ENCODE assay signal across 8 mouse cellular contexts in the genomic region with DNA sequence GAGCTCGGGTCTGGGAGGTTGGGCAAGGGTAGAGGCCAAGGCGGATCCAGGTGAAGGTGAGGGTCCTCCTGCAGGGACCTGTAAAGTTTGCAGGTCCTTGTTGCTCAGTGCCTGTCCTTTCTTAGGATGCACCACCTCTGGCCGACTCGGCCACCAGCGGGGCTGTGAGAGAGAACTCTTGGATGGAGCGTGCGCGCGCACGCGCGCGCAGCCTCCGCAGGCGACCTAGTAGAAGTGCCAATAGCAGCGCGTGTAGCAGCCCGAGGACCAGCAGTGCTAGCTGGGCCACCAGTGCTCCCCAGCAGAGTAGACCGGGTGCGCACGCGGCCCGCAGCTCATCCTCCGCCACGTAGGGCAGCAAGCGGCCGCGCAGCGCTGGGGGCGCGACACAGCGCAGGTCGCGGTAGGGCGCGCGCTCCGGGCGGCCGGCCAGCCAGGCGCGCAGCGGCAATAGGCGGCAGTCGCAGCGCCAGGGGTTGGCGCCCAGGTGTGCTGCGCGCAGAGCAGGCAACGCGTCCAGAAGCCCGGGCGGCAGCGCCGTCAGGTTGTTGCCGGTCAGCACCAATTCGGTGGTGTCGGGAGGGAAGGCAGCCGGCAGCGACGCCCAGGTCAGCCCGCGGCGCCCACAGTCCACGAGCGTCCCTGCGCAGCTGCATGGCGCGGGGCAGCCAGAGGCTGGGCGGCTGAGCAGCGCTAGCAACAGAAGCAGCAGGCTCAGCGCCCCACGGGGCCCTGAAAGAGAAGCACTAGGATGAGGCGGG. TPM values are rescaled to one million over a fixed set of nuclear protein-coding genes. Genes with fewer than 3 reads are reported as not detected.
DNase-seq lines count a peak whose midpoint lies in the region; ATAC-seq and TF ChIP-seq lines count a peak whose summit lies in the region.

No protein-coding gene starts in this region.

- H3K27me3 ChIP-seq in heart, embryonic 15.5 days = peaks cover 98% of the 10 kb centered on the region
- peaks cover 84% of the 10 kb centered on the region for H3K27me3 ChIP-seq in neural tube, embryonic 15.5 days (replicated peaks)

- no peaks in the 10 kb centered on the region for H3K36me3 ChIP-seq in heart, embryonic 15.5 days
- peaks cover 39% of the 10 kb centered on the region for H3K36me3 ChIP-seq in neural tube, embryonic 15.5 days

- no peak overlapping the region for H3K27ac ChIP-seq in heart, embryonic 15.5 days
- H3K27ac ChIP-seq in neural tube, embryonic 15.5 days (replicated peaks) = no peak overlapping the region

- peak overlapping the region; percentile 53 for H3K9ac ChIP-seq in heart, embryonic 15.5 days
- peak overlapping the region; percentile 33; the same call in 1 of the 2 replicates for H3K9ac ChIP-seq in neural tube, embryonic 15.5 days (replicated peaks)

- no peak for TF ChIP-seq POLR2A in lung, adult 2 months (IDR thresholded peaks at IDR 0.05; ENCODE audit: borderline replicate concordance, extremely low read depth, low read depth, low read length)

- H3K4me3 ChIP-seq in lung, adult 2 months (replicated peaks; ENCODE audit: extremely low read depth, low read depth, low read length) = peak overlapping the region; percentile 18
- peak overlapping the region; percentile 58 for H3K4me3 ChIP-seq in heart, embryonic 15.5 days
- H3K4me3 ChIP-seq in neural tube, embryonic 15.5 days (replicated peaks) = peak overlapping the region; percentile 39

- DNase-seq in lung, adult 2 months = no peak
- no peak for DNase-seq in lung, postnatal 36 days
- DNase-seq in cerebellum, adult 9-10 months = peak; percentile 66
- DNase-seq in left cerebral cortex, postnatal 25 days (ENCODE audit: low spot score in 2 of 2) = peak; percentile 63 to 67
- no peak for DNase-seq in urinary bladder, postnatal 14 days (ENCODE audit: low spot score)

- WGBS in lung, adult 2 months = 5% methylated on average over 74 of the region's 74 CpGs
- WGBS in heart, embryonic 15.5 days = 2% methylated on average over 74 of the region's 74 CpGs
- 4% methylated on average over 74 of the region's 74 CpGs for WGBS in neural tube, embryonic 15.5 days

- ATAC-seq in heart, embryonic 15.5 days (replicated peaks; ENCODE audit: insufficient number of reproducible peaks, insufficient read depth, low FRiP score, low read depth) = peak; percentile 5; the same call in 1 of the 2 replicates
- ATAC-seq in neural tube, embryonic 15.5 days (ENCODE audit: low FRiP score) = peak; percentile 48; the same call in 1 of the 2 replicates
- no peak for ATAC-seq in CD4-positive, CD25-positive, alpha-beta regulatory T cell, adult 4 months

- H3K4me1 ChIP-seq in lung, adult 2 months (ENCODE audit: control insufficient read depth, insufficient read depth, low read length) = peaks cover 8% of the 10 kb centered on the region
- H3K4me1 ChIP-seq in heart, embryonic 15.5 days (replicated peaks) = peaks cover 32% of the 10 kb centered on the region
- H3K4me1 ChIP-seq in neural tube, embryonic 15.5 days = peaks cover 32% of the 10 kb centered on the region

- H3K9me3 ChIP-seq in heart, embryonic 15.5 days (replicated peaks) = no peaks in the 10 kb centered on the region
- H3K9me3 ChIP-seq in neural tube, embryonic 15.5 days (replicated peaks) = no peaks in the 10 kb centered on the region

- peak overlapping the region; percentile 98 for H3K4me2 ChIP-seq in heart, embryonic 15.5 days
- peak overlapping the region; percentile 78 for H3K4me2 ChIP-seq in neural tube, embryonic 15.5 days

- no peak for TF ChIP-seq CTCF in lung, adult 2 months (IDR thresholded peaks at IDR 0.05; ENCODE audit: insufficient read depth, low read length)

- intact Hi-C loops in left cerebral cortex, postnatal 25 days (cut with DNase I) = loop anchor here (10.0 kb wide), 1 partner anchor 386 kb away; a partner anchor contains a TSS

RNA-seq across cellular contexts. Expression of a gene that starts 1.4 kb away (rescaled TPM):
- 9.7 and 15.5 TPM in 2 replicates for polyA plus RNA-seq in lung, adult 2 months (2012; rRNA removed)
- polyA plus RNA-seq in heart, embryonic 15.5 days (2015; fragmentation: Nextera tagmentation; extraction: Ambion mirVana) = 3.7 and 3.8 TPM in 2 replicates
- 1 to 10 TPM; 1.4 to 2.6 TPM for total RNA-seq in left cerebral cortex, postnatal 25 days (2021)
- 10.1 and 11.5 TPM in 2 replicates for polyA plus RNA-seq in neural tube, embryonic 15.5 days (2015; fragmentation: Nextera tagmentation; extraction: Ambion mirVana)
- not detected for polyA plus RNA-seq in CD4-positive, CD25-positive, alpha-beta regulatory T cell, adult 4 months (2017; shearing (Covaris generic))

RNA-seq across cellular contexts. Expression of a gene that starts 5.4 kb away (rescaled TPM):
- polyA plus RNA-seq in lung, adult 2 months (2012; rRNA removed) = 3.6 and 9.4 TPM in 2 replicates
- 0.94 and 1.4 TPM in 2 replicates for polyA plus RNA-seq in heart, embryonic 15.5 days (2015; fragmentation: Nextera tagmentation; extraction: Ambion mirVana)
- 100 to 1,000 TPM; 258 to 268 TPM for total RNA-seq in left cerebral cortex, postnatal 25 days (2021)
- 14.0 and 21.3 TPM in 2 replicates for polyA plus RNA-seq in neural tube, embryonic 15.5 days (2015; fragmentation: Nextera tagmentation; extraction: Ambion mirVana)
- polyA plus RNA-seq in CD4-positive, CD25-positive, alpha-beta regulatory T cell, adult 4 months (2017; shearing (Covaris generic)) = not detected

RNA-seq across cellular contexts. Expression of a gene that starts 9.0 kb away (rescaled TPM):
- 9.0 and 22.0 TPM in 2 replicates for polyA plus RNA-seq in lung, adult 2 months (2012; rRNA removed)
- polyA plus RNA-seq in heart, embryonic 15.5 days (2015; fragmentation: Nextera tagmentation; extraction: Ambion mirVana) = 8.1 and 14.8 TPM in 2 replicates
- 100 to 1,000 TPM; 961 to 977 TPM for total RNA-seq in left cerebral cortex, postnatal 25 days (2021)
- polyA plus RNA-seq in neural tube, embryonic 15.5 days (2015; fragmentation: Nextera tagmentation; extraction: Ambion mirVana) = 185 and 216 TPM in 2 replicates
- 1 to 10 TPM in 1 of 2 experiments, under 1 TPM in 1; 0.36 to 1.5 TPM for polyA plus RNA-seq in CD4-positive, CD25-positive, alpha-beta regulatory T cell, adult 4 months (2017; shearing (Covaris generic))

RNA-seq across cellular contexts. Expression of a gene that starts 30.3 kb away (rescaled TPM):
- 32.5 and 38.4 TPM in 2 replicates for polyA plus RNA-seq in lung, adult 2 months (2012; rRNA removed)
- polyA plus RNA-seq in heart, embryonic 15.5 days (2015; fragmentation: Nextera tagmentation; extraction: Ambion mirVana) = 0.66 and 1.5 TPM in 2 replicates
- total RNA-seq in left cerebral cortex, postnatal 25 days (2021) = 1 to 10 TPM in 1 of 2 experiments, under 1 TPM in 1; 0.96 to 1.5 TPM
- polyA plus RNA-seq in neural tube, embryonic 15.5 days (2015; fragmentation: Nextera tagmentation; extraction: Ambion mirVana) = 1.2 and 1.9 TPM in 2 replicates
- not detected for polyA plus RNA-seq in CD4-positive, CD25-positive, alpha-beta regulatory T cell, adult 4 months (2017; shearing (Covaris generic))

Comparison
In these comparisons a context has a peak if more than half of its experiments do, and no peak if none do; other contexts are left out.
1. DNase-seq: peak in cerebellum, adult 9-10 months (single experiment) and left cerebral cortex, postnatal 25 days (2 of 2); none in lung, adult 2 months (single experiment), lung, postnatal 36 days (single experiment) and urinary bladder, postnatal 14 days (single experiment).
2. Peak in every context shown above with its lines, with median percentiles within 50 percentile points of each other: H3K4me3 ChIP-seq.